Mouse (Mus musculus) urinary bladder, postnatal 4 days (tissue): Measurements from ENCODE around the gene Wbp1.
A peak's percentile ranks its signal among the peaks of the same experiment; 100 is the strongest.
"Not testable (repeated sequence)": the region's sequence is repeated elsewhere in the genome, so short reads cannot be mapped to it uniquely, and the experiment has no call there.

Experiments
- DNase-seq, 2 experiments: peaks; one replicate each; pipeline ENCODE4 v3.0.0; 2021 to 2022; ENCODE audit warnings: low spot score in 2 of 2

Gene Wbp1

DNA sequence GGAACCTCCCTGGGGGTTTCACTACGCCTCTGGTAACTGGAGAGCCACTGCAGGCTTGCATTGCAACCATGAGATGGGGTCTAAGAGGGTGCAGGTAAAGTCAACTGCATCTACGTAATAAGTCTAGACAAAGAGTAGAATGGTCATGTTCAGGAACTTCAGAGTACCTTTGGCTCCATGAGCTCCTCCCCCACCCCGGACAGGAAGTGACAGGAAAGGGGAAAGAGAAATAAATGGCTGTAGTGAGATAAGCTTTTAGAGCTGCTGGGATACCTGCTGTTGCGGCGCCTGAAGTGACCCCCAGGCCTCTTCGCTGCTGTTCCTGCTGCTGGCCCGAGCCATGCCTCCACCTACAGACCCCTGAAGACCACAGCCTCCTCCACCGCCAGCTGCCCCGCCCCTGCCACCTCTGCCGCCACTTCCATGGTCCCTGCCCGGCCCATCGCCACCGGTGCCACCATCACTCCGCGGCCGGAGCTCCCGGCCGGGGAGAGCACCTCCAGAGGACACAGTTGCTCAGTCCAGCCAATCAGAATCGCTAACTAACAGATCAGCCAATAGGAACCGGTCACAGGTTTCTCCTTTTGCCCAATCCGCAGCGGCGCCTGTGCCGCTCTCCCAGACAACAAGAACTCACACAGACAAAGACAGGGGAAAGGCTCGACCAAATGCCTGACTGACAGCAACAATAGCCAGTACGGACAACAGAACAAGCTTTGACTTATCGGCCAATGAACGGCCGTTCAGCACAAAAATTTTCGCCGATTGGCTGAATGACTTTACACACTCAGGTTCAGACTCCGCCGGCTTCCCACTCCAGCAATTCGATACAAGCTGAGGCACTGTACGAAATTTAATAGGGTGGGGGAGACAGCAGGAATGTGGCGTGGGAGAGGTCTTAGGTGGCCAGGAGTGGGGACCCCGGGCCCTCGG lies at the start of gene Wbp1:
Gene Wbp1, minus strand, starts transcription at position 630 of the 933 bp plus-strand sequence.
- DNase-seq = peak; percentile 88 to 93

DNA sequence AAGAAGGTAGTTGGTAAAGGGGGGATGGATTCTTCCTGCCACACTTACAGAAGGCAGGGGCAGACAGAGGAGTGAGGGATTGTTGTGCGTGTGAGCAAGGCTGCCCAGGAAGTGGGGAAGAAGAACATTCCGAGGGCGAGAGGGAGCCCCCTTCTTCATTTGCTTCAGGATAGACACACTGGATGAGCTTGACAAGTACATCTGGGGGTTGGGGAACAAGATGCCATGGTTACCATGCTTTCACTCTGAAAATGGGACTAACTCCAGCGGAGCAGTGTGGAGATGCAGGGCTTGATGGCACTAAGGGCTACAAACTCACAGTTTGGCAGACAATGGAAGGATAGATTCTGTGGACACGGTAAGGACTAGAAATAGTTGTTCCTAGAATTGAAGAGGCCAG lies 49.7 kb upstream of the Wbp1 start:
- no peak for DNase-seq

DNA sequence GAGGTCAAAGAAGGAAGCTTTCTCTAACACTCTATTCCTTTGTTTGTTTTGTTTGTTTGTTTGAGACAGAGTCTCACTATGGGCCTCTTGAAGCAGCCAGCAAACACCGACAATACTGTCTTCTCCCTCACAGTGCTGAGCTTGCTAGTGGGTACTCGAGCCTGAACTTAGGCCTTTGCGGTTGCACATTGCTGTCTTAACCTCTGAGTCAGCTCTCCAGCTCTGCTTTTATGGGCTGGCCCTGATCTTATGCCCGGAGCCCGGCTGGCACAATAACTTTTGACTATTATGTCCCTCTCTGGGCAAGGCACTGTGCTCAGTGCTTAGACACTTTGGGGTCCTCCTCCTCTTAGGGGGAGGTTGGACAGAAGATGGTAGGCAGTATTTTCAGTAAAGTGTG lies 48.5 kb upstream of the Wbp1 start:
- DNase-seq = no peak

- DNase-seq = no peak
Observed at GRCm38 (mm10) chr6:83166243-83166630, 44.9 kb upstream of the Wbp1 start.

DNA sequence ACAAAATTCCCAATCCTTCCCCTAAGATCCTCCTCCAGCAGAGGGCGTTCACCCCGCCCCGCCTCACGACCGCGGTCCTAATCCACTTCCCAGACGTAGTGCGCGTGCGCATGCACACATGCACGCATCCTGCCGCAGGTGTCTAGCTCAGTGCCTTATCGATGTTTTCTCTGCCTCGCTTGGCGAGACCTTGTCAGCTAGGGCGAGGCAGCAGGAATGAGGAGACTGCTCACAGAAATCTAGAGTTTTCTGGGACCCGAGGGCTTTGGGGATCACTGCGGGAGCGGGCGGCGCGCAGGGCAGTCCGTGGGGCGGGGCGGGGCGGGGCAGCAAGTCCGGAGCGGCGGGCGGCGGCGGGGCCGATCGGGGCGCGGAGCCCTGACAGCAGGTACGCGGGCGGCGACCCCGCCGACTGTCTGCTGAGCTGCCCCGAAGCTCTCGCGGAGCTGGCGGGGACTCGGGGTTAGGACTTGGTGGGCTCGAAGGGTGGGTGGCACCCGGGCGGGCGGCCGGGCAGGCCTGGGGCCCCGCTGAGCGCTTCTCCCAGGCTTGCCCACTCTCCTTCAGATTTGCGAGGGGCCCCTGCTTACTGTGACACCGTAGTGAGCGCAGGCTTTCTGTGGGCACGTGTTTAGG lies 44.4 kb upstream of the Wbp1 start, which contains the start of gene Dctn1:
Gene Dctn1, plus strand, starts transcription at position 314 of the 636 bp plus-strand sequence.
- peak; percentile 91 to 95 for DNase-seq

DNA sequence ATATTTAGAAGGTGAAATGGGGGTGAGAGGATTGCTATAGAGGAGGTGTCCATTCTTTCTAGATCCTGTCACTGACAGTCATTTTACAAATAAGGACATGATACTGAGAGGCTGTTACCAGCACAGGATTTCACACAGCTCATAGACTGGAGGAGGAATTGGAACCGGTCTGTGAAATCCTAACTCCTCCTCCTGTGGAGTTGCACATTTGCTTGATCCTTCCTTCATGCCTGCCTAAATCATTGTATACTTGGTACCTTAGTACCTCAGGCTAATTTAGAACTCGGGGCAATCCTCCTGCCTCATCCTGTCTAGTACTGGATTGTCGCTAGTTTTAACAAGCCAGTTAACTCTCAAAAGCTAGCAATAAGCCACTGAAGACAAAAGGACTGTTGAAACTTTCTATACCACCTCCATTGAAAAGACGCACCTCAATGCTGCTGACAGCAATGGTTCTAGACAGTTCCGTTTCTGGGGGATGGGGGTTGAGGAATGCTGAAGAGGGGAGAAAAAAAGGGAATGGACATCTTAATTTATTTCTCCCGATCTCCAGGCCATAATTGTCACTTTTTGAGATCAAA lies 43.8 kb upstream of the Wbp1 start:
- DNase-seq = no peak

DNA sequence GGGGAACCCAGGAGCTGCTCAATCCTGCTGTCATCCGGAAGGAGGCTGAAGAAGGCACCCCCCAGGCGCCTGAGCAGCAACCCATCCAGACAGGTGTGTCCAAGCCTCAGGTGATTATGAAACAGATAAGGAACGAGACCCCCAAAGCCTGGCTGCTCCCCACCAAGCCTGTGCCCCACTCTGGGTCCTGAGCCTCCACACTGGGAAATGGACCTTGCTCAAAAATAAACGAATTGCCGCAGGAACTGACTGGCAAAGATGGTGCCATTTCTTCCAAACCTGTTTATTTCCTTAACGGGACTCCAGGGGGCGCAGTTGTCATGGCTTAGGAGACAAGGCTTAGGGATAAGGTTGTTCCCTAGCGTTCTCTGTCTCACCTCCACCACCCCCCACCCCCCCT lies 41.3 kb upstream of the Wbp1 start:
- no peak for DNase-seq

DNA sequence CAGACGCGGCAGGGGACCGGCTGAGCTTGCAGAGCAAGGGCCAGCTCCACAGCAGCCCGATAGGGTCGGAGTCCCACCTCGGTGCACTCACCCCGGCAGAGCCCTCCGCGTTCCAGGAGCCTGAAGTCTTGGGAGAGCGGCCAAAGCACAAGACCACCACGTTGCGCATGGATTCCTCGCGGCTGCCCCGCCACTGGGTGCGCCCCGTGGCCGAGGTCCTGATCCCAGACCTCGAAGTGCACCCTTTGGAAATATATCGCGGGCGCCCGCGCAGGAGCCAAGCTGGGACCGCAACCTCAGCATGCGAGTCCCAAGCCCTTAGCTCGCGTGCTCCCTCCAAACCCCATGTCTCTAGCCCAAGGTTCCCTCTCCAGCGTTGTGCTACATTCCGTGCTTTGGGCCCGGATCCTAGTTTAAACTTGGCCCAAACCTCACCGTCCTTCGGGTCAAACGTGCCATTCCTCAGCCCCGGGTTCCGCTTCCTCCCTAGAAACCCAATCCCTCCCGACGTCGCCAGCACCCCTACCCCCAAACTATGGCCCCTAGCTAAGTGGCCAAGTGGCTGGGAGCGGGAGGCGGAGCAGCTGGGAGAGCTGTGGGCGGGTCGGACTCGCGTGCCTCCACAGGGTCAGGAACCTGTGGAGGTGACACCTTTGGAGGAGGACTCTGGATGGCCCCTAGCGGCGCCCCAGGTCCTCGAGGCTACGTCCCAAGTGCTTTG lies 40.7 kb upstream of the Wbp1 start:
- DNase-seq = peak in 1 of 2 experiments; percentile 46

DNA sequence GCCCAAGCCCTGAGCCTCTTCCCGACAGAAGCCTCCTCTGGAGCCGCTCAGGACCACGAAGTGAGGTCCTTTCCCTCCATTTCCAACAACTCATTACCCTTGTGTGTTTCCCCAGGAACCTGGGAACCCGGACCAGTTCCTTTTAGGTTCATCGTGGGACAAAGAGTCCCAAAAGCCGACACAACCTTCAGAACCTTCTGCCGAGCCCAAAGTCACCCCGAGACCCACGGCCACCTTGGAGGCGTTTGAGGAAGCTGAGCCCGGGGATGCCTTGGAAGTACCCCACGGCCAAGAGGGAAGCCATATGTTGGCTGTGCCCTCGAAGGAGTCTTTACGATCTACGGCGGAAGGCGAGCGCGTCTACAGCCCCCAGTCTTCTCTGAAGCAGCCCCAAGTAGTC lies 40.1 kb upstream of the Wbp1 start:
- DNase-seq = no peak

GRCm38 (mm10) chr6:83159456-83159855 lies 38.1 kb upstream of the Wbp1 start:
- DNase-seq = not testable (repeated sequence)

- DNase-seq = peak; percentile 48 to 68
Observed at GRCm38 (mm10) chr6:83156259-83156684, 34.9 kb upstream of the Wbp1 start, which contains the start of the genes Wdr54 and 1700003E16Rik. Gene Wdr54, minus strand, starts transcription at chr6:83156397. Gene 1700003E16Rik, plus strand, starts transcription at chr6:83156404.

- no peak for DNase-seq
Observed at GRCm38 (mm10) chr6:83155552-83156238, 34.3 kb upstream of the Wbp1 start.

DNA sequence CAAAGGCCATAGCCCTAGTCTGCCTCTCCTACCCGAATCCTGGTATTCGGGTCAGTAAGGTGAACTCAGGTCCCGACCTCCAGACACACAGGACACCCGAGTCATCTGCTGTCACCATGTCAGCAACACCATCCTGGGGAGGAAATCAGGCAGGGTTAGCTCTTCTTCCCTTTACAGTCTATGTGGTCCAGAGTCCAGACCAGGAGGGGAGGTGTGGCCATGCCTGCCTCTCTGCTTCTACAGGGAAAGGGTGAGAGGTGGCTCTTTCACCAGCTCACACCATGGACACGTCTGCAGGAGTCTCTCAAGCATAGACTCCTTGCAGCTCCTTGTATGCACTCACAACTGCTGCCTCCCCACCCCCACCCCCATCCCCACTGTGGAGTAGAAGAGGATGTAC lies 32.1 kb upstream of the Wbp1 start:
- DNase-seq = no peak

GRCm38 (mm10) chr6:83153038-83153437 lies 31.7 kb upstream of the Wbp1 start:
- no peak for DNase-seq

DNA sequence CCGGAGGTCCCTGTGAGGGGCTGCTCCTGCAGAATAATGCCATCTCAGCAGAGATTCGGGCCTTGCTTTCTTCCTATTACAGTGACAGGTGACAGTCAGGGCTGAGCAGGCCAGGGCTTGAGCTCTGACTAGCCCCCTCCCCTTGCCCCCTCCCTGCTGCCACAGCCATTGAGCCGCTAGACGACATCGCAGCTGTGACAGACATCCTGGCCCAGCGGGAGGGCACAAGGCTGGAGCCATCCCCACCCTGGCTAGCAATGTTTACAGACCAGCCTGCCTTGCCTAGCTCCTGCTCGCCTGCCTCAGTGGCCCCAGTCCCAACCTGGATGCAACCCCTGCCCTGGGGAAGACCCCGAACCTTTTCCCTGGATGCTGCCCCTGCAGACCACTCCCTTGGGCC lies 30.4 kb upstream of the Wbp1 start:
- no peak for DNase-seq

- DNase-seq = no peak
Observed at GRCm38 (mm10) chr6:83147280-83147679, 25.9 kb upstream of the Wbp1 start.

DNA sequence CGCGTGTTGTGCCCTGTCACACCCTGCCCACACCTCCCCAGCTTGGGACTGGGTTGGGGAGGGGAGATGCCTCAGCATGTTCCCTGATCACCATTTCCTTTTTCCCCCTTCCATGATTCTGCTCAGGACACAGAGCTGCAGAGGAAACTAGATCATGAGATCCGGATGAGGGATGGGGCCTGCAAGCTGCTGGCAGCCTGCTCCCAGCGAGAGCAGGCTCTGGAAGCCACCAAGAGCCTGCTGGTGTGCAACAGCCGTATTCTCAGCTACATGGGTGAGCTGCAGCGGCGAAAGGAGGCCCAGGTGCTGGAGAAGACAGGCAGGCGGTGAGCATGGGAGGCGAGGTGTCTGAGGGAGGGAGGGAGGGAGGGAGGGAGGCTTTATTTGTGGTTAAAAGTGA lies 24.4 kb upstream of the Wbp1 start:
- DNase-seq = no peak

- no peak for DNase-seq
Observed at GRCm38 (mm10) chr6:83145209-83145608, 23.9 kb upstream of the Wbp1 start.

DNA sequence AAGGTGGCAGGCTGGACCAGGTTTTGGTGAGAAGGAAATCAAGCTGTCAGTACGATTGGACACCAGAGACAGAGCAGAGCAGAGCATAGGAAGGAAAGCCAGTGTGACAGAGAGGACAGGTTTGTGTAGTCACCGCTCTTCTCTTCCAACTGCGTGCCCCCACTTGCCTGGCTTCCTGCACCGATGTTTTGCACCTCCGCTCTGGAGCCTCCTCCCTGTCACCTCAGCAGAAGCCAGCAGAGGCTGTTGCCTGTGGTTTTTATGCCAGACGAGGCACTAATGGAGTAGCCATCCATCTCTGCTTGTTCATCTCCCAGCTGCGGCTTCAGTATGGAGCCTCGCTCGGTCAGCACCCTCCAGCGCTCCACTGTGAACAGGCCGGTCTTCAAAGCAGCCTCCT lies 21.5 kb upstream of the Wbp1 start:
- no peak for DNase-seq

GRCm38 (mm10) chr6:83142211-83142731 lies 20.9 kb upstream of the Wbp1 start:
- no peak for DNase-seq

GRCm38 (mm10) chr6:83141636-83142035 lies 20.3 kb upstream of the Wbp1 start:
- no peak for DNase-seq
